Mouse (Mus musculus) hindbrain, embryonic 14.5 days (tissue): ENCODE measurements around the gene Cdipt. TPM values are rescaled to one million over a fixed set of nuclear protein-coding genes. Genes with fewer than 3 reads are reported as not detected.

Experiments
- ATAC-seq: fragments of 200-750 bp; cut with Nextera tagmentation; 2 replicates; pipeline ENCODE4 v1.8.0; 2017; ENCODE audit warnings: moderate number of reproducible peaks, mild to moderate bottlenecking, moderate TSS enrichment, moderate library complexity; ENCODE audit not compliant: low FRiP score
- DNase-seq: peaks from one replicate; pipeline ENCODE4 v3.0.0-alpha.2; 2015; ENCODE audit warnings: low spot score
- H3K27ac ChIP-seq: fragments of 300-500 bp; sonication (generic); 2 replicates; pipeline ENCODE4 v1.5.1; 2014; ENCODE audit warnings: mild to moderate bottlenecking, moderate library complexity
- H3K27me3 ChIP-seq: fragments of 300-500 bp; sonication (generic); 2 replicates; pipeline ENCODE4 v1.6.1; 2014; ENCODE audit warnings: mild to moderate bottlenecking, low read length, mixed read lengths; ENCODE audit not compliant: control insufficient read depth, insufficient read depth
- H3K36me3 ChIP-seq: fragments of 300-500 bp; sonication (generic); replicated peaks from 2 replicates; pipeline ENCODE4 v1.6.1; 2014; ENCODE audit not compliant: control insufficient read depth, insufficient read depth
- H3K4me1 ChIP-seq: fragments of 300-500 bp; sonication (generic); replicated peaks from 2 replicates; pipeline ENCODE4 v1.6.1; 2014; ENCODE audit warnings: antibody characterized with exemption, low read length, mixed read lengths; ENCODE audit not compliant: control insufficient read depth, insufficient read depth
- H3K4me2 ChIP-seq: fragments of 300-500 bp; sonication (generic); replicated peaks from 2 replicates; pipeline ENCODE4 v1.6.1; 2014; ENCODE audit warnings: mild to moderate bottlenecking, moderate library complexity
- H3K4me3 ChIP-seq: fragments of 300-500 bp; sonication (generic); replicated peaks from 2 replicates; pipeline ENCODE4 v1.5.1; 2014; ENCODE audit warnings: mild to moderate bottlenecking, low read length
- H3K9ac ChIP-seq: fragments of 300-500 bp; sonication (generic); 2 replicates; pipeline ENCODE4 v1.6.1; 2014
- H3K9me3 ChIP-seq: fragments of 300-500 bp; sonication (generic); 2 replicates; pipeline ENCODE4 v1.6.1; 2016; ENCODE audit warnings: low read length; ENCODE audit not compliant: control insufficient read depth
- WGBS: fragments of 180-500 bp; shearing (Covaris S2); extraction: QIAGEN DNeasy Blood & Tissue Kit; methylation state at CpG from one replicate; pipeline ENCODE4 v1.1.7; 2014; 5-methylcytosine and 5-hydroxymethylcytosine counted together
- polyA plus RNA-seq: library from polyadenylated mRNA; unstranded; fragments of >200 nt; fragmentation: Nextera tagmentation; extraction: Ambion mirVana; gene quantifications from 2 replicates; pipeline ENCODE4 v1.2.1, GENCODE M21; 2014

Cdipt gene
- polyA plus RNA-seq, 1 experiment from 2014 or later: 110 TPM

- H3K4me2 ChIP-seq: no peak overlapping the region
- H3K4me3 ChIP-seq: no peak overlapping the region
- H3K9me3 ChIP-seq: no peaks in the 10 kb centered on the region
- WGBS: 67% methylated on average over 9 of the region's 9 CpGs
- peaks cover 3% of the 10 kb centered on the region; the same call in 1 of the 2 replicates for H3K4me1 ChIP-seq
- H3K27me3 ChIP-seq: no peaks in the 10 kb centered on the region
- H3K27ac ChIP-seq: peak overlapping the region; percentile 23
- no peak overlapping the region for H3K9ac ChIP-seq
- DNase-seq (no peak), ATAC-seq (peak; percentile 45; the same call in 1 of the 2 replicates)
- H3K36me3 ChIP-seq: peaks cover 14% of the 10 kb centered on the region
Observed at GRCm38 (mm10) chr7:127008239-127009019, 32.7 kb downstream of the Cdipt start.

- Histone ChIP-seq H3K4me3 (no peak overlapping the region), H3K27me3 (no peaks in the 10 kb centered on the region), H3K27ac (no peak overlapping the region), H3K9me3 (no peaks in the 10 kb centered on the region), H3K36me3 (peaks cover 24% of the 10 kb centered on the region), H3K4me1 (peaks cover 8% of the 10 kb centered on the region; the same call in 1 of the 2 replicates), H3K9ac (no peak overlapping the region), H3K4me2 (no peak overlapping the region)
- WGBS: 82% methylated on average over 17 of the region's 17 CpGs
- ATAC-seq: no peak
- DNase-seq: no peak
Observed at GRCm38 (mm10) chr7:127009307-127010085, 33.8 kb downstream of the Cdipt start.

- no peak for DNase-seq
- Histone ChIP-seq H3K9ac (no peak overlapping the region), H3K4me1 (peaks cover 21% of the 10 kb centered on the region), H3K36me3 (peaks cover 38% of the 10 kb centered on the region), H3K27me3 (no peaks in the 10 kb centered on the region), H3K4me2 (no peak overlapping the region), H3K4me3 (no peak overlapping the region), H3K27ac (no peak overlapping the region), H3K9me3 (no peaks in the 10 kb centered on the region)
- WGBS: 93% methylated on average over 2 of the region's 2 CpGs
- ATAC-seq: no peak
Observed at GRCm38 (mm10) chr7:127011051-127011450, 35.3 kb downstream of the Cdipt start.

- Histone ChIP-seq H3K27ac (no peak overlapping the region), H3K27me3 (no peaks in the 10 kb centered on the region), H3K4me3 (no peak overlapping the region), H3K9ac (no peak overlapping the region), H3K4me2 (no peak overlapping the region), H3K9me3 (no peaks in the 10 kb centered on the region), H3K36me3 (peaks cover 38% of the 10 kb centered on the region), H3K4me1 (peaks cover 22% of the 10 kb centered on the region)
- 82% methylated on average over 2 of the region's 2 CpGs for WGBS
- DNase-seq: no peak
- ATAC-seq: no peak
Observed at GRCm38 (mm10) chr7:127011717-127012116, 36.0 kb downstream of the Cdipt start.

GRCm38 (mm10) chr7:127012374-127012773 lies 36.7 kb downstream of the Cdipt start:
- no peak overlapping the region for H3K4me2 ChIP-seq
- H3K4me3 ChIP-seq: no peak overlapping the region

GRCm38 (mm10) chr7:127012845-127013244 lies 37.1 kb downstream of the Cdipt start:
- Histone ChIP-seq H3K4me3 (no peak overlapping the region), H3K4me2 (no peak overlapping the region), H3K4me1 (peaks cover 26% of the 10 kb centered on the region), H3K27ac (no peak overlapping the region), H3K9me3 (no peaks in the 10 kb centered on the region), H3K36me3 (peaks cover 38% of the 10 kb centered on the region), H3K9ac (no peak overlapping the region), H3K27me3 (no peaks in the 10 kb centered on the region)
- no peak for ATAC-seq
- 96% methylated on average over 10 of the region's 10 CpGs for WGBS
- no peak for DNase-seq

More at GRCm38 (mm10) chr7:127012374-127012773, 36.7 kb downstream of the Cdipt start:
- no peak overlapping the region for H3K27ac ChIP-seq
- H3K36me3 ChIP-seq: peaks cover 38% of the 10 kb centered on the region
- no peak for ATAC-seq
- WGBS: 86% methylated on average over 6 of the region's 6 CpGs
- H3K4me1 ChIP-seq: peaks cover 22% of the 10 kb centered on the region
- DNase-seq: no peak
- H3K9ac ChIP-seq: no peak overlapping the region
- H3K9me3 ChIP-seq: no peaks in the 10 kb centered on the region
- no peaks in the 10 kb centered on the region for H3K27me3 ChIP-seq

- 88% methylated on average over 6 of the region's 6 CpGs for WGBS
- Histone ChIP-seq H3K4me1 (peaks cover 27% of the 10 kb centered on the region), H3K27ac (no peak overlapping the region), H3K27me3 (no peaks in the 10 kb centered on the region), H3K9ac (no peak overlapping the region), H3K4me3 (no peak overlapping the region), H3K9me3 (no peaks in the 10 kb centered on the region), H3K4me2 (no peak overlapping the region), H3K36me3 (peaks cover 38% of the 10 kb centered on the region)
- DNase-seq: no peak
- no peak for ATAC-seq
Observed at GRCm38 (mm10) chr7:127013385-127013784, 37.7 kb downstream of the Cdipt start.

- Histone ChIP-seq H3K4me2 (peak within 1 kb of the TSS; percentile 76), H3K27ac (no peak within 1 kb of the TSS), H3K9ac (peak within 1 kb of the TSS; percentile 12), H3K9me3 (no peaks in the 10 kb centered on the region), H3K4me1 (peaks cover 27% of the 10 kb centered on the region), H3K36me3 (peaks cover 38% of the 10 kb centered on the region), H3K27me3 (no peaks in the 10 kb centered on the region), H3K4me3 (peak within 1 kb of the TSS; percentile 14; the same call in 1 of the 2 replicates)
- DNase-seq (no peak), ATAC-seq (no peak)
- WGBS: 70% methylated on average over 11 of the region's 11 CpGs
Observed at GRCm38 (mm10) chr7:127014320-127014719, 38.6 kb downstream of the Cdipt start, which contains the start of gene Mvp. Gene Mvp, minus strand, starts transcription at chr7:127014621.

GRCm38 (mm10) chr7:127014993-127015392 lies 39.3 kb downstream of the Cdipt start:
- no peak overlapping the region for H3K27ac ChIP-seq
- DNase-seq (no peak), ATAC-seq (no peak)
- H3K27me3 ChIP-seq: no peaks in the 10 kb centered on the region
- H3K4me1 ChIP-seq: peaks cover 31% of the 10 kb centered on the region
- H3K4me3 ChIP-seq: no peak overlapping the region
- no peak overlapping the region for H3K9ac ChIP-seq
- 96% methylated on average over 12 of the region's 12 CpGs for WGBS
- peaks cover 38% of the 10 kb centered on the region for H3K36me3 ChIP-seq
- H3K4me2 ChIP-seq: peak overlapping the region; percentile 76; the same call in 1 of the 2 replicates
- no peaks in the 10 kb centered on the region for H3K9me3 ChIP-seq
